Mouse (Mus musculus) gastrocnemius, adult 2 months (tissue): Measurements from ENCODE around the gene Cnot6. TPM values are rescaled to one million over a fixed set of nuclear protein-coding genes. Genes with fewer than 3 reads are reported as not detected.

ENCODE experiments used
- DNase-seq: peaks from one replicate; pipeline ENCODE4 v3.0.0; 2022
- H3K27ac ChIP-seq: fragments of 200-600 bp; 2 replicates; pipeline ENCODE4 v1.8.1; 2022; ENCODE audit warnings: mild to moderate bottlenecking
- H3K4me3 ChIP-seq: fragments of 200-600 bp; 2 replicates; pipeline ENCODE4 v1.8.1; 2022; ENCODE audit warnings: mild to moderate bottlenecking, moderate library complexity
- CTCF ChIP-seq: fragments of 200-600 bp; IDR thresholded peaks from 2 replicates; pipeline ENCODE4 v1.8.1; 2022; ENCODE audit warnings: antibody characterized with exemption, mild to moderate bottlenecking, moderate library complexity
- intact Hi-C: fragments of 180-260 bp; cut with DNase I; formaldehyde crosslinking; loops from one replicate; pipeline ENCODE4 v1.15.1; 2025
- total RNA-seq, 2 experiments: library from RNA; stranded (reverse); gene quantifications; 2 replicates each; pipeline ENCODE4 v1.2.3; 2021

The Cnot6 gene
- total RNA-seq, 2 experiments from 2014 or later: 8.1 to 14.5 TPM

DNA sequence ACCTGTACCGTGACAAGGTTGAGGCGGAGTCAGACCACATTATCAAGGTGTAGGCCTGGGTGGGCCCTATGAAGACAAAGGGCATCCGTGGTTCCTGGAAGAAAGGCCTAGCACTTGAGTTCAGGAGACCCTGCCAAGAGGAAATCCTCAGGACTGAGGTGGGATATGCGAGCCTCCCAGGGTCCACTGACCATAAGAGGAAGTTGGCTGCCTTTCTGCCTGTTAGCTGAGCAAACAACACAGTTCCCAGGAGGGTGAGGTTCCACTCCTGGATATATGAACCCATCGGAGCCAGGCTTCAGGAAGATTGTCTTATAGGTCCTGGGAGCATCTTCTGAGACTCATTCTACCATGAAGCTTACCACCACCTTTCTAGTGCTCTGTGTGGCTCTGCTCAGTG is 49.2 kb downstream of the Cnot6 start, which contains the start of gene Scgb3a1:
Scgb3a1 (plus strand) TSS at position 301 of the 400 bp plus-strand sequence.
- intact Hi-C loops: no loop called here
- no peak for TF ChIP-seq CTCF
- Histone ChIP-seq H3K27ac (no peak within 1 kb of the TSS), H3K4me3 (no peak within 1 kb of the TSS)
- no peak for DNase-seq

DNA sequence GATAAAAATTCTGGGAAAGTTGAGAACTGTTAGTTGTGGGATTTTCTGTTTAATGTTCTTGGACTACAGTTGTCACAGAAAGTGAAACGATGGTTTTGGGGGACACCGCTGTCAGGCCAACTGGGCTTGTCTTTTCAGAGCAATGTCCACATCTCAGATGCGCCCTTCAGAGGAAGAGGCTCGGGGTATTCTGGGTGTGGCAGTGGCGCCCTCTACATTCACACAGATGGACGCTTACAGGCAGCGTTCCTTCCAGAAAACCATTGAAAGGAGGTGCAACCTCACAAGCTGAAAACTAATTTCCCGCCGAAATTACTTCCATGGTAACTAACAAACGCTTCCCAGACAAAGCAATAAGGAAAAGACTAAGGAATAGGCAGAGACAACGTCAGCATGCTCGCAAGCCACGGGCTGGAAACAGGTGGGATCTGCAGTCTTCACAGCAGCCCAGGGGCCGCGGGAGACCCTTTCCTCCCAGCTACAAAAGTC is 50.2 kb downstream of the Cnot6 start:
- DNase-seq: no peak
- TF ChIP-seq CTCF: no peak
- intact Hi-C loops: no loop called here
- Histone ChIP-seq H3K4me3 (no peak overlapping the region), H3K27ac (no peak overlapping the region)

DNA sequence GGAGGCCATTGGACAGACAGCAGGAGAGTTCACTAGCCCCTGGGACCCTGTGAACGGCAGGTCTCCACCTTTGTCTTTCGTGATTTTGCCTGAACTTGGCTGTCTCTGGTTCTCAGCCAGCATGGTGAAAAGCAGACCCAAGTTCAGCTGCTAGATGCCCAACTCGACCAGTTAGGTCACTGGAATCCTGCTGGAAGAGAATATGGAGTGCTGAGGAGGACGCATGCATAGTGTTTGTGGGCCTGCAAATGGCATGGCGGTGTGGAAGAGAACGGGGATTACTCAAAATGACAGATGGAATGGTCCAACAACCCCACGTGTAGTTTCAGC is 53.1 kb downstream of the Cnot6 start:
- Histone ChIP-seq H3K27ac (peak overlapping the region; percentile 58), H3K4me3 (no peak overlapping the region)
- intact Hi-C loops: no loop called here
- no peak for DNase-seq
- TF ChIP-seq CTCF: no peak

DNA sequence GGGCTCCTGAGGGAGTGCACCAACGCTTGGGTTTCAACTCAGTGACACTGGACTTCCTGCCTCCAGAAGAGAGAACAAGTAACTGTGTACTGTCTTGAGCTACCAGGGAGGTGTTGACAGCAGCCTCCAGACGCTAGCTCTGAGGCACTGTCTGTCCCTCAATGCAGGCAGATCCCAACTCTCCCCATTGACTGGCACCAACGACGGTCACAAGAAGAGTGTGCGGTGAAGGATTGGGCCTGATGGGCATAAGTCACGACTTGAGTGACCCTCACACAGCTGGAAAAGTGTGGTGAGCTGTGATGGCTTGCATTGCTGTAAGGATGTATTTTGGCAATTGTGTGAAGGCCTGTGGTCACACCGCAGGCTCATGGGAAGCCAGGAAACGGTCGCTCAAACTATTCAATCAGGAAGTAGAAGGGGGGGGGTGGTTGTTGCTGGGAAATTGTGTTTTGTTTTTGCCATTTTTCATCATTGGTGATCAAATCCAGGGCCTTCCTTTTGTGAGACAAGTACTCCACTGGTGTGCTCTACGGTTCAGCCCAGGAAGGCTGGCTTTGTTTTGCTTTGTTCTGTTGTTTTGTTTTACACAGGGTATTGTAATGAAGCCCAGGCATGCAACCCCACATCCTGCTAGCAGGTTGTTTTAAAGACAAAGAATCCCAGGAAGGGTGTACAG is 53.6 kb downstream of the Cnot6 start:
- H3K4me3 ChIP-seq: no peak overlapping the region
- H3K27ac ChIP-seq: peak overlapping the region; percentile 58
- intact Hi-C loops: no loop called here
- no peak for DNase-seq
- TF ChIP-seq CTCF: no peak

DNA sequence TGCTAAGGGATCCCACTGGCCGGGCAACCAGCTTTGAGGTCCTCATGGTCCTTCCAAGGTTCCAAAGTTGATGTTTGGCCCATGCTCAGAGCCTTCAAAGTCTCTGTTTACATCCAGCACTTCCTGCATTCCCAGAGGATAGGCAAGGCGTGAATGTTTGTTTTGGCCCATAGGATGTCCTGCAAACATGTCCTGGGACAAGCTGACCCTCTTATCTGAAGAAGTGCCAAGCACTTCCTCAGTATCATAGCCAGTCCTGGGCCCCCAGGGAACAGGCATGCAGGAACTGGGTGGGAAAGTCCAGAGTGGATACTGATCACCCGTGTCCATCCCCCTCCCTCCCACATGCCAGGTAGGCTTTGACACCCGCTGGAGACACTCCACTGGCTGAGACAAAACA is 54.5 kb downstream of the Cnot6 start:
- intact Hi-C loops: no loop called here
- TF ChIP-seq CTCF: no peak
- DNase-seq: no peak
- Histone ChIP-seq H3K4me3 (no peak overlapping the region), H3K27ac (0 out of 2 replicates have a peak overlapping the region, but pooled peaks have one; percentile 8)

DNA sequence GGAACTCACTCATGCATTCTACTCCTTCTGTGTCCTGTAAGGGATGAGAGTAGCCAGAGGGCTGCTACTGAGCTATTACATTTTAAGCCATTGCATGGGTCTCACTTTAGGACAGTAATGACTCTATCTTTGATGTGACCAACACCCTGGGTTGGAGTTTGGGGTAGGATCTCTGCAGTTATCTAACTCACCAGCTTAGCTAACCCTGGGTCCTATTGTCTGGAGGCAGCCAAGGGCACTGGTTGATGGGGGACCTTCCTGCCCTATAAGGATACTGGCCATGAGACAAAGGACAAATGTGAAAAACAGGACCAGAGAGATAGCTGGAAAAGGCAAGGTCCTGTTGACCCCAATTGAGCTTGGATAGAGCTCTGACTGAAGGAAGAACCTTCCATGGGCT is 57.0 kb downstream of the Cnot6 start:
- no peak for TF ChIP-seq CTCF
- intact Hi-C loops: no loop called here
- no peak overlapping the region for H3K27ac ChIP-seq
- no peak for DNase-seq
- no peak overlapping the region for H3K4me3 ChIP-seq

DNA sequence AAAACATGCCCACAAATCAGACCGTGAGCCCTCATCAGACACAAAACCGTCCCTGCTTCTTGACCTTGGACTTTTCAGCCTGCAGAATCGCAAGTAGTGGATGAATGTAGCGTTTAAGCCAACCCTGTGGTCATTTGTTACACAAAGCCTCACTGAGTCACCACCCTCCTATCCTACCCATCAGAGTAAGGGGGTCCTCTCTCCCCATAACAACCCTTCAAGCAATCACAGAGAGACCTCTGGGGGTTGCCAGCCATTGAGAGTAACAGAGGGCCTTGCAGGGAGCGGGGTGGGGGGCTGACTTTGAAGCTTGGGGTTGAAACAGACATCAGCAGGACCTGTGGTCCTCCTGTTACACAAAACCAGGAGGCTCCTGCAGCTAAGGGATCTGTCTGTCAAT is 57.9 kb downstream of the Cnot6 start:
- intact Hi-C loops: loop anchor here (5.0 kb wide), 1 partner anchor 58 kb away; the partner anchor contains the start of gene Cnot6
- DNase-seq: no peak
- no peak overlapping the region for H3K27ac ChIP-seq
- no peak overlapping the region for H3K4me3 ChIP-seq
- TF ChIP-seq CTCF: no peak

DNA sequence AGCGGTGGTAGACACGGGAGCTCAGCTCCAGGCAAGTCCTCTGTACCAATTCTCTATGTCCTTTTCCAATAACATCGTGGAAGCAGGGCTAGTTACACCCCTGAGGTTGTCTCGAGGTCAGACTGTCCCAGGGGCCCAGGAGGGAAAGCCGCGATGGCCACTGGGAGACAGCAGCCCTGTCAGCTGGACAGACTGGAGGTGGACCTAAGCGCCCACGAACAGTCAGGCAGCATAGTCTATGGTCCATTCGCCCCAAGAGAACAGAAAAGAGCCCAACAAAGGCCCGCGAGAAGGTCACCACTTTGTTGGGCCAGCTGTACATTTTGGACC is 59.5 kb downstream of the Cnot6 start:
- H3K27ac ChIP-seq: no peak overlapping the region
- H3K4me3 ChIP-seq: peak overlapping the region; percentile 62
- intact Hi-C loops: loop anchor here (2.0 to 5.0 kb wide), 3 partner anchors 59 to 218 kb away; partner anchors contain the start of genes Cnot6 and Mapk9
- DNase-seq: no peak
- no peak for TF ChIP-seq CTCF

DNA sequence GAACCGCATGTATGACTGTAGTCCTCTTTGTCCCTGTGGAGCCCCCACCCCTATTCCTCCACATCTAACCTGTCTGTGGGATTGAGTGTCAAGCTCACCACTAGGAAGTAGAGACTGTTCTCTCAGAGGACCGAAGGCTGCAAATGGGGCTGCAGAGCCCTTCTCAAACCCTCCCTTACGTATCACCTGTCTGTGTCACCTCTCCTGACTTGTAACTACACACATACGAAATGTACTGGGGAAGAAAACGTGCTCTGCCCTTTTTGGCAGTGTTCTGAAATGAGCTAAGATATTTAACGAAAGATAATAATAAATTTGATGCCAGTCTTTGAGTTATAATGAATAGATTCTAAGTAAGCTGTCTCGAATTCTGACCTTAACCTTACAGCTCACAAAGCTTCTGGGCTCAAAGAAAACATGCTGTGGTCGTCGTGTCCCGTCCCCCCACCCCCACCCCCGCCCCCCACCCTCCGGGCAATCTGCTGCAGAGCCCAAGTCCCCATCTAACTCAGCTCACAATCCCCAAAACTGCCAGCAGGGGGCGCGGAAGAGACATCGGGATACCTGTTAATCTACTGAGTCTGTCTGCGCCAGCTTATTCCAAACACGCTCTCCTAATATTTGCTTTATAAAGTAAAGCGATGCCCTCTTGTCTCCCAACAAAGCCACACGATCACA is 60.0 kb downstream of the Cnot6 start:
- no peak overlapping the region for H3K27ac ChIP-seq
- TF ChIP-seq CTCF: peak; percentile 69
- peak; percentile 87 for DNase-seq
- intact Hi-C loops: loop anchor here (2.0 to 5.0 kb wide), 3 partner anchors 60 to 218 kb away; partner anchors contain the start of genes Cnot6 and Mapk9
- peak overlapping the region; percentile 62 for H3K4me3 ChIP-seq

DNA sequence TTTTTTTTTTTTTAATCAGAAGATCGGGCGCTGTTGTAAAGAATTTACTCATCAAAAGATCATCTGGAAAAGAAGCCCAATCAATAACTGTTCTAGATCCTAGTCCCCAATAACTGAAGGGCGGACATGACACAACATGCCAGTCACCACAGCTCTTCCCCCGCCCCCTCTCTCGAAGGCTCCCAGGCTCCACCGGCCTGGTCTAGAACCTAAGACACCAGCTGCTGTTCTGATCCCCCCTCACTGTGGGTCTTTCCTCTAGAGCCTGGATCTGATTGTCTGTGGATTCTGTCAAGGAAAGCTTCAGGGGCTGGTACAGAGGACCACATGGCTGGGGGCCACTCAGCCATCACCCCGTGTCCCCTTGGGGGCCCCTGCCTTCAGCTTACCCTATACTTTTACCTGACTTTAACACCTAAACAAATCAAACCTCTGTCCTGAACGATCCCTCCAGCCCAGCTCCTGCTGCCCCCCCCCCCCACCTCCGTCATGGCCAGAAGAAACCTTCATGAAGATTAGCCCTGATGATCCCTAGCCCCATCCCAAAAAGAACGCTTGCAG is 60.7 kb downstream of the Cnot6 start:
- intact Hi-C loops: loop anchor here (2.0 to 5.0 kb wide), 3 partner anchors 60 to 219 kb away; partner anchors contain the start of genes Cnot6 and Mapk9
- H3K27ac ChIP-seq: no peak overlapping the region
- no peak overlapping the region for H3K4me3 ChIP-seq
- no peak for TF ChIP-seq CTCF
- DNase-seq: no peak

DNA sequence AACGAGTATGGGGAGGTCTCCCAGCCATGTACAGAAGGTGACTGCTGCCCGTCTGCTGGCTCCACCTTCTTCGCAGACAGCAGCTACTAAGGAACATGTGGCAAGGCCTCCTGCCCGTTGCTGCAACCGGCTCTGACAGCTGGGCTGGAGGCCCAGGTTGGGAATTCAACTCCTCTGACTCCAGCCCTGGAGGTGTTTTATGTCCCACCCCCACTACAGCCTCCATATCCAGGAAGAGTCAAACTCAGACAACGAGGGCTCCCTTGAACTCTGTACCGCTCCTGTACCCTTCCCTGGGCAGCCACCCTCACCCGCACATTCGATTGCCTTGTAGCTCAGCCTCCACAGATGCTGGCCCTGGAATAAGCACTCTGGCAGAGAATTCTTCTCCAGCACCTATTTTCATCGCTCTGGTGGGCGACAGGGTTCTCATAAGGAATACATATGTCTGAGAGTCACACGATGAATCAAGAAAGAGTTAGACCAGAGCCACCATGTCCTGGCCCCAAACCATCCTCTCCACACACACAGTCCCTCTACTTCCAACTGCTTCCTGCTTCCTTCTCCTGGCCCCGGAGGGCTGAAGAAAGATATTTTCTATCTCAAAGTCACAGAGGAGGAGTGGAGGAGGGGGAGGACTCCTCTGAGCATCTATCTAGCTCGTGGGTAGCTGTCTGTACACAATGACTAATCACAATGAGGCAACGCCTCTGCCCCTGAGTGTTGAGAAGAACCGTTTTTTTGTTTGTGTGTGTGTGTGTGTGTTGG is 61.3 kb downstream of the Cnot6 start:
- intact Hi-C loops: loop anchor here (5.0 kb wide), 1 partner anchor 61 kb away; the partner anchor contains the start of gene Cnot6
- H3K27ac ChIP-seq: peak overlapping the region; percentile 38; the same call in 1 of the 2 replicates
- H3K4me3 ChIP-seq: peak overlapping the region; percentile 22; the same call in 1 of the 2 replicates

More for the DNA sequence above, 61.3 kb downstream of the Cnot6 start:
- peak; percentile 49 for DNase-seq
- TF ChIP-seq CTCF: no peak
